Mouse (Mus musculus) CH12.LX (cell line): ENCODE results near the gene Hgd. TPM values are rescaled to one million over a fixed set of nuclear protein-coding genes. Genes with fewer than 3 reads are reported as not detected.

ENCODE experiments used
- DNase-seq: peaks from one replicate; pipeline ENCODE4 v3.0.0-alpha.2; 2013; ENCODE audit errors: extremely low read depth
- H3K27ac ChIP-seq: 2 replicates; pipeline ENCODE4 v1.5.1; 2012; ENCODE audit warnings: low read depth, mild to moderate bottlenecking, control low read depth, moderate library complexity; ENCODE audit not compliant: insufficient read depth
- H3K27me3 ChIP-seq: replicated peaks from 2 replicates; pipeline ENCODE3; 2012; ENCODE audit warnings: inconsistent platforms
- H3K36me3 ChIP-seq, 2 experiments: replicated peaks in 1 of 2; 2 replicates each; pipeline versions ENCODE3 to v1.6.1; 2012; ENCODE audit warnings: inconsistent platforms in 1 of 2, low read length in 1 of 2, mild to moderate bottlenecking in 1 of 2, mixed read lengths in 1 of 2, moderate library complexity in 1 of 2; ENCODE audit not compliant: control insufficient read depth in 1 of 2, insufficient read depth in 1 of 2
- H3K4me1 ChIP-seq, 2 experiments: 2 replicates each; pipeline ENCODE4 v1.6.1; 2012; ENCODE audit warnings: inconsistent platforms in 1 of 2, moderate library complexity in 1 of 2; ENCODE audit not compliant: insufficient read depth in 2 of 2, control insufficient read depth in 1 of 2
- H3K4me2 ChIP-seq: 2 replicates; pipeline ENCODE4 v1.6.1; 2012; ENCODE audit warnings: low read depth, mild to moderate bottlenecking, control low read depth; ENCODE audit not compliant: poor library complexity, insufficient read depth, severe bottlenecking
- H3K4me3 ChIP-seq, 3 experiments: fragments of 150-350 bp in 1 of 3; sonication (generic) in 1 of 3; replicated peaks in 1 of 3; 2 replicates each; pipeline versions ENCODE3 to v1.5.1; 2011 to 2012; ENCODE audit warnings: low read depth in 2 of 3, low read length in 2 of 3, mild to moderate bottlenecking in 2 of 3, moderate library complexity in 2 of 3, control low read depth in 1 of 3, improper control_type of control experiment in 1 of 3, inconsistent platforms in 1 of 3, mixed read lengths in 1 of 3; ENCODE audit not compliant: poor library complexity in 1 of 3
- H3K79me2 ChIP-seq: replicated peaks from 2 replicates; pipeline ENCODE4 v1.6.1; 2012; ENCODE audit warnings: mild to moderate bottlenecking, moderate library complexity; ENCODE audit not compliant: control insufficient read depth, poor library complexity, insufficient read depth, severe bottlenecking; ENCODE audit errors: extremely low read depth
- H3K9ac ChIP-seq: 2 replicates; pipeline ENCODE4 v1.6.1; 2012; ENCODE audit warnings: low read depth, mild to moderate bottlenecking, control low read depth, moderate library complexity; ENCODE audit not compliant: insufficient read depth
- H3K9me3 ChIP-seq: replicated peaks from 2 replicates; pipeline ENCODE3; 2012; ENCODE audit warnings: low read length, inconsistent platforms, mixed read lengths
- MEF2A ChIP-seq: IDR thresholded peaks from 2 replicates; pipeline ENCODE4 v1.6.1; 2014; ENCODE audit warnings: low read depth, mild to moderate bottlenecking, inconsistent platforms, low read length, improper control_type of control experiment, borderline replicate concordance
- POLR2AphosphoS2 ChIP-seq: IDR thresholded peaks from 2 replicates; pipeline ENCODE4 v1.6.1; 2011; ENCODE audit warnings: low read depth, low read length, improper control_type of control experiment
- RCOR1 ChIP-seq: conservative IDR thresholded peaks from 2 replicates; pipeline ENCODE4 v1.6.1; 2012; ENCODE audit warnings: low read depth, mild to moderate bottlenecking, inconsistent platforms, low read length, improper control_type of control experiment
- TBP ChIP-seq: conservative IDR thresholded peaks from 2 replicates; pipeline ENCODE4 v1.6.1; 2011; ENCODE audit warnings: low read depth, low read length, improper control_type of control experiment
- dilution Hi-C: fragments of 300-500 bp; cut with MboI; formaldehyde crosslinking; loops from 2 replicates; pipeline ENCODE4 v1.14.3; 2020; ENCODE audit warnings: low sequenced_read_pairs; ENCODE audit not compliant: extremely low pct_unique_long_range_greater_than_20kb, extremely low pct_ligation_motif_present
- in situ Hi-C: fragments of 300-500 bp; cut with MboI; formaldehyde crosslinking; loops from 3 replicates; pipeline ENCODE4 v1.14.3; 2019; ENCODE audit warnings: low sequenced_read_pairs, low pct_ligation_motif_present, low pct_unique_long_range_greater_than_20kb, mixed read lengths
- polyA plus RNA-seq: library from polyadenylated mRNA; unstranded; fragments of >175 nt; gene quantifications from 2 replicates; pipeline ENCODE4 v1.2.1, GENCODE M21; 2012; ENCODE audit warnings: low read depth; ENCODE audit not compliant: insufficient read length
- total RNA-seq, 2 experiments: library from RNA; depleted of rRNA; stranded (reverse); fragments of 300-350 nt in 1 of 2; fragments of >200 nt in 1 of 2; gene quantifications; 2 replicates each; pipeline ENCODE4 v1.2.3; 2012 to 2014

Hgd gene
- total and polyA plus RNA-seq, 3 experiments, result not detected

DNA sequence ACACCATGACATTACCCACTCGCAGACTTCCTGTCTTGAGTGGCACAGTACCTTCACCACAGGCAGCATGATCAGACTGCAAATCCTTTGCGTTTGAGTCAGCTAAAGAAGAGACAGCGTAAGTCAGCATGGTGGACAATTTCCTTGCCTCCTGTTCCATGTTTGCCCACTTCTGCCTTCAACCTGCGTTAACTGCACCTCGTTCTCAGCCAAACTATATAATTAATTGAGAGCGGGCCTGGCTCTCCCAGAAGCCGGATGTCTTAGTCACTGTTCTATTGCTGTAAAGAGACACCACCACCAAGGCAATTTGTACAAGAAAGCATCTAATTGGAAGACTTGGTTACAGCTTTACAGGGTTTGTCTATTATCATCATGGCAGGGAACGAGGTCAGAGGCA lies 100.9 kb downstream of the Hgd start:
- Histone ChIP-seq H3K9ac (no peak overlapping the region), H3K27me3 (no peaks in the 10 kb centered on the region), H3K27ac (no peak overlapping the region), H3K36me3 (no peaks in the 10 kb centered on the region), H3K4me3 (no peak overlapping the region), H3K9me3 (no peaks in the 10 kb centered on the region), H3K4me1 (peaks cover 7 to 24% of the 10 kb centered on the region in 2 experiments; a peak in 3 of 4 replicates), H3K4me2 (no peak overlapping the region), H3K79me2 (no peaks in the 10 kb centered on the region)
- DNase-seq, result no peak
- TF ChIP-seq RCOR1, result no peak
- TF ChIP-seq TBP, result no peak
- no peak for TF ChIP-seq POLR2AphosphoS2
- no peak for TF ChIP-seq MEF2A
- in situ Hi-C loops (loop anchor here (5.0 to 25.0 kb wide), 4 partner anchors 146 to 569 kb away; partner anchors contain the start of genes Gtf2e1 and Rabl3), dilution Hi-C loops (no loop called here)

Other genes starting within 250 kb of the Hgd start
- 0.04 and 0.13 TPM in 2 replicates for gene Stxbp5l, start 195.2 kb upstream of the Hgd start, total RNA-seq (2012; rRNA removed)
- 0.18 and 0.24 TPM in 2 replicates for gene Stxbp5l, start 195.2 kb upstream of the Hgd start, total RNA-seq (2014; rRNA removed)
- 0.09 TPM in 1 of 2 replicates, not detected in the other for gene Stxbp5l, start 195.2 kb upstream of the Hgd start, polyA plus RNA-seq
- gene Gtf2e1, start 40.4 kb upstream of the Hgd start, total RNA-seq (2012; rRNA removed), result 29.5 and 39.5 TPM in 2 replicates
- gene Gtf2e1, start 40.4 kb upstream of the Hgd start, total RNA-seq (2014; rRNA removed), result 72.7 and 77.9 TPM in 2 replicates
- 52.2 and 56.0 TPM in 2 replicates for gene Gtf2e1, start 40.4 kb upstream of the Hgd start, polyA plus RNA-seq
- gene Rabl3, start 40.3 kb upstream of the Hgd start, total RNA-seq (2012; rRNA removed), result 12.3 and 14.4 TPM in 2 replicates
- gene Rabl3, start 40.3 kb upstream of the Hgd start, total RNA-seq (2014; rRNA removed), result 19.0 and 19.8 TPM in 2 replicates
- gene Rabl3, start 40.3 kb upstream of the Hgd start, polyA plus RNA-seq, result 34.9 and 36.8 TPM in 2 replicates
- gene Ndufb4, start 74.3 kb downstream of the Hgd start, total RNA-seq (2012; rRNA removed), result 70.7 and 72.3 TPM in 2 replicates
- 97.4 and 102 TPM in 2 replicates for gene Ndufb4, start 74.3 kb downstream of the Hgd start, total RNA-seq (2014; rRNA removed)
- 51.8 and 54.2 TPM in 2 replicates for gene Ndufb4, start 74.3 kb downstream of the Hgd start, polyA plus RNA-seq
- gene Fstl1, start 196.7 kb downstream of the Hgd start, total RNA-seq (2012; rRNA removed), result 0.29 and 0.34 TPM in 2 replicates
- gene Fstl1, start 196.7 kb downstream of the Hgd start, total RNA-seq (2014; rRNA removed), result 0.59 and 1.2 TPM in 2 replicates
- gene Fstl1, start 196.7 kb downstream of the Hgd start, polyA plus RNA-seq, result 0.80 and 0.87 TPM in 2 replicates